Mouse (Mus musculus): ENCODE measurements at regions not wholly inside any gene's neighbourhood (a gene's known extent, or its start where the extent isn't known, plus 50 kb on each side); places are given as distances from the start of the nearest gene placed in this dataset.

GRCm38 (mm10) chr3:101708821-101709220 lies 104.3 kb upstream of the Atp1a1 start:
- no peak for TF ChIP-seq JUND (IDR thresholded peaks at IDR 0.05; ENCODE audit: low read depth, low read length)
- TF ChIP-seq POLR2A (IDR thresholded peaks at IDR 0.05; ENCODE audit: control insufficient read depth in 1 of 2, insufficient read depth in 1 of 2, low read depth in 1 of 2, low read length in 2 of 2, poor library complexity in 1 of 2): no peak
- TF ChIP-seq TCF12 (IDR thresholded peaks at IDR 0.05; ENCODE audit: low read depth, low read length): no peak
- TF ChIP-seq CHD1 (IDR thresholded peaks at IDR 0.05; ENCODE audit: low read depth, low read length): no peak
- TF ChIP-seq CTCF (IDR thresholded peaks at IDR 0.05 in 2 of 3, conservative IDR thresholded peaks at IDR 0.05 in 1 of 3; ENCODE audit: control insufficient read depth in 1 of 3, insufficient read depth in 1 of 3, low read depth in 2 of 3, low read length in 3 of 3, poor library complexity in 1 of 3, severe bottlenecking in 1 of 3): no peak
- no peak for TF ChIP-seq POLR2AphosphoS2 (IDR thresholded peaks at IDR 0.05; ENCODE audit: low read length)
- no peak for TF ChIP-seq GATA1 (IDR thresholded peaks at IDR 0.05; ENCODE audit: low read depth, low read length)
- no peak for TF ChIP-seq ZMIZ1 (IDR thresholded peaks at IDR 0.05; ENCODE audit: low read depth, low read length)

Measured in MEL (cell line).